Mouse (Mus musculus) urinary bladder, postnatal 4 days (tissue): Measurements from ENCODE around the gene Gm49369.
"Not testable (repeated sequence)": the region's sequence is repeated elsewhere in the genome, so short reads cannot be mapped to it uniquely, and the experiment has no call there.

Source experiments
- DNase-seq, 2 experiments: peaks; one replicate each; pipeline ENCODE4 v3.0.0; 2021 to 2022; ENCODE audit warnings: low spot score in 2 of 2

The Gm49369 gene

GRCm38 (mm10) chr7:142382567-142382966 is at the start of gene Gm49369:
Gm49369 (minus strand) TSS chr7:142382667.
- DNase-seq = no peak

- DNase-seq = no peak
Observed at GRCm38 (mm10) chr7:142431106-142431505, 48.6 kb upstream of the Gm49369 start.

GRCm38 (mm10) chr7:142430160-142430678 is 47.8 kb upstream of the Gm49369 start:
- no peak for DNase-seq

GRCm38 (mm10) chr7:142428213-142428612 is 45.7 kb upstream of the Gm49369 start:
- DNase-seq = no peak

- DNase-seq = no peak
Observed at GRCm38 (mm10) chr7:142425641-142426213, 43.3 kb upstream of the Gm49369 start.

GRCm38 (mm10) chr7:142421826-142422225 is 39.4 kb upstream of the Gm49369 start:
- DNase-seq = no peak

- no peak for DNase-seq
Observed at GRCm38 (mm10) chr7:142419887-142420286, 37.4 kb upstream of the Gm49369 start.

GRCm38 (mm10) chr7:142418679-142419078 is 36.2 kb upstream of the Gm49369 start:
- no peak for DNase-seq

- no peak for DNase-seq
Observed at GRCm38 (mm10) chr7:142418027-142418426, 35.6 kb upstream of the Gm49369 start.

- DNase-seq = no peak
Observed at GRCm38 (mm10) chr7:142416225-142416624, 33.8 kb upstream of the Gm49369 start.

GRCm38 (mm10) chr7:142415314-142415713 is 32.8 kb upstream of the Gm49369 start:
- no peak for DNase-seq

- no peak for DNase-seq
Observed at GRCm38 (mm10) chr7:142413285-142413684, 30.8 kb upstream of the Gm49369 start.

- no peak for DNase-seq
Observed at GRCm38 (mm10) chr7:142409603-142410002, 27.1 kb upstream of the Gm49369 start.

GRCm38 (mm10) chr7:142408686-142409085 is 26.2 kb upstream of the Gm49369 start:
- no peak for DNase-seq

GRCm38 (mm10) chr7:142407935-142408334 is 25.5 kb upstream of the Gm49369 start:
- no peak for DNase-seq

- DNase-seq = not testable (repeated sequence)
Observed at GRCm38 (mm10) chr7:142405134-142405533, 22.7 kb upstream of the Gm49369 start.

GRCm38 (mm10) chr7:142403591-142403990 is 21.1 kb upstream of the Gm49369 start:
- DNase-seq = no peak

GRCm38 (mm10) chr7:142400750-142401142 is 18.3 kb upstream of the Gm49369 start:
- DNase-seq = no peak

GRCm38 (mm10) chr7:142400112-142400749 is 17.8 kb upstream of the Gm49369 start:
- DNase-seq = no peak

- no peak for DNase-seq
Observed at GRCm38 (mm10) chr7:142399250-142399649, 16.8 kb upstream of the Gm49369 start.

GRCm38 (mm10) chr7:142398052-142398451 is 15.6 kb upstream of the Gm49369 start:
- no peak for DNase-seq

GRCm38 (mm10) chr7:142396611-142397010 is 14.1 kb upstream of the Gm49369 start:
- DNase-seq = no peak

- DNase-seq = no peak
Observed at GRCm38 (mm10) chr7:142395472-142395871, 13.0 kb upstream of the Gm49369 start.
